Mouse (Mus musculus): ENCODE measurements around the gene Lmf1. TPM values are rescaled to one million over a fixed set of nuclear protein-coding genes. Genes with fewer than 3 reads are reported as not detected.

Gene Lmf1
- polyA plus RNA-seq, 1 experiment: 36.3 TPM

- Histone ChIP-seq H3ac (ENCODE audit: control insufficient read depth, insufficient read length) (no peak overlapping the region), H3K4me2 (ENCODE audit: low read depth) (no peak overlapping the region), H3K27me3 (ENCODE audit: control insufficient read depth, insufficient read depth, insufficient read length) (no peaks in the 10 kb centered on the region), H3K4me3 (no peak overlapping the region), H3K36me3 (ENCODE audit: control insufficient read depth, insufficient read depth) (no peaks in the 10 kb centered on the region), H3K79me2 (ENCODE audit: control insufficient read depth, insufficient read depth) (no peaks in the 10 kb centered on the region)
- TF ChIP-seq MYOD1 (IDR thresholded peaks at IDR 0.05; ENCODE audit: control insufficient read depth in 1 of 3, insufficient read length in 2 of 3, low read depth in 2 of 3) (no peak), USF1 (IDR thresholded peaks at IDR 0.05; ENCODE audit: low read depth) (no peak)
Measured at GRCm38 (mm10) chr17:25638442-25638841, 59.6 kb downstream of the Lmf1 start.

GRCm38 (mm10) chr17:25640956-25641355 is 62.1 kb downstream of the Lmf1 start:
- no peaks in the 10 kb centered on the region for H3K79me2 ChIP-seq (ENCODE audit: control insufficient read depth, insufficient read depth)
- H3K4me2 ChIP-seq (ENCODE audit: low read depth): no peak overlapping the region
- H3K4me3 ChIP-seq: no peak overlapping the region
- H3K27me3 ChIP-seq (ENCODE audit: control insufficient read depth, insufficient read depth, insufficient read length): no peaks in the 10 kb centered on the region
- TF ChIP-seq CEBPB (IDR thresholded peaks at IDR 0.05; ENCODE audit: insufficient read depth, poor library complexity, severe bottlenecking): no peak
- TF ChIP-seq POLR2A (IDR thresholded peaks at IDR 0.05; ENCODE audit: insufficient read length, low read depth): no peak
- TF ChIP-seq TCF3 (IDR thresholded peaks at IDR 0.05; ENCODE audit: insufficient read length, low read depth): no peak
- TF ChIP-seq POLR2AphosphoS2 (IDR thresholded peaks at IDR 0.05; ENCODE audit: insufficient read length, low read depth): no peak
- no peak for TF ChIP-seq USF1 (IDR thresholded peaks at IDR 0.05; ENCODE audit: low read depth)
- no peak for TF ChIP-seq MAX (IDR thresholded peaks at IDR 0.05; ENCODE audit: low read depth)
- TF ChIP-seq MYOG (IDR thresholded peaks at IDR 0.05; ENCODE audit: control insufficient read depth in 1 of 3, insufficient read depth in 1 of 3, insufficient read length in 2 of 3, low read depth in 2 of 3): no peak
- TF ChIP-seq SRF (IDR thresholded peaks at IDR 0.05; ENCODE audit: control insufficient read depth, insufficient read length, low read depth): no peak
- TF ChIP-seq REST (IDR thresholded peaks at IDR 0.05; ENCODE audit: insufficient read depth, insufficient read length): no peak
- no peak for TF ChIP-seq TCF12 (IDR thresholded peaks at IDR 0.05; ENCODE audit: insufficient read depth, poor library complexity, severe bottlenecking)
- TF ChIP-seq MYOD1 (IDR thresholded peaks at IDR 0.05; ENCODE audit: control insufficient read depth in 1 of 3, insufficient read length in 2 of 3, low read depth in 2 of 3): no peak
- TF ChIP-seq E2F4 (IDR thresholded peaks at IDR 0.05; ENCODE audit: insufficient read depth): no peak
- no peaks in the 10 kb centered on the region for H3K36me3 ChIP-seq (ENCODE audit: control insufficient read depth, insufficient read depth)
- no peak overlapping the region for H3ac ChIP-seq (ENCODE audit: control insufficient read depth, insufficient read length)

DNA sequence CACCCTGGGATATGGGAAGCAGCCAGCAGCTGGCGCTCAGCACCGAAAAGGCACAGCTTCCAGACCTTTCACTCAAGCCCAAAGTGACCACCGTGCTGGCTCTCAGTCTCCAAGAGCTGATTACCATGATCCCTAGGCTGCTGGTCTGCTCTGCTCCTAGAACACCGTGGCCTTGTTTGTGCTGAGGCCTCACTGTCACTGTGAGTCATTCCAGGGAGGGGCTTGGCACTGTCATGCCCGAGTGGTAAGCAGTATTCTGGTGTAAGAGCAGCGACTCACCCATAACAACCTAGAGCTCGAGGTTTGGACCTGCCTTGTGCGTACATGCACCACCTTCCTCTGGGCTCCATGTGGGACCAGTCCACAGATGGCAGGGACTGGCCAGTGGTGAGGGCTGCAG is 63.1 kb downstream of the Lmf1 start:
- Histone ChIP-seq H3K4me2 (ENCODE audit: low read depth) (no peak overlapping the region), H3K79me2 (ENCODE audit: control insufficient read depth, insufficient read depth) (no peaks in the 10 kb centered on the region), H3ac (ENCODE audit: control insufficient read depth, insufficient read length) (no peak overlapping the region), H3K27me3 (ENCODE audit: control insufficient read depth, insufficient read depth, insufficient read length) (no peaks in the 10 kb centered on the region), H3K36me3 (ENCODE audit: control insufficient read depth, insufficient read depth) (no peaks in the 10 kb centered on the region), H3K4me3 (no peak overlapping the region)
- TF ChIP-seq TCF3 (IDR thresholded peaks at IDR 0.05; ENCODE audit: insufficient read length, low read depth) (no peak), MYOG (IDR thresholded peaks at IDR 0.05; ENCODE audit: control insufficient read depth in 1 of 3, insufficient read depth in 1 of 3, insufficient read length in 2 of 3, low read depth in 2 of 3) (no peak), MYOD1 (IDR thresholded peaks at IDR 0.05; ENCODE audit: control insufficient read depth in 1 of 3, insufficient read length in 2 of 3, low read depth in 2 of 3) (no peak), E2F4 (IDR thresholded peaks at IDR 0.05; ENCODE audit: insufficient read depth) (no peak), REST (IDR thresholded peaks at IDR 0.05; ENCODE audit: insufficient read depth, insufficient read length) (no peak), TCF12 (IDR thresholded peaks at IDR 0.05; ENCODE audit: insufficient read depth, poor library complexity, severe bottlenecking) (no peak), USF1 (IDR thresholded peaks at IDR 0.05; ENCODE audit: low read depth) (no peak), CEBPB (IDR thresholded peaks at IDR 0.05; ENCODE audit: insufficient read depth, poor library complexity, severe bottlenecking) (no peak)

DNA sequence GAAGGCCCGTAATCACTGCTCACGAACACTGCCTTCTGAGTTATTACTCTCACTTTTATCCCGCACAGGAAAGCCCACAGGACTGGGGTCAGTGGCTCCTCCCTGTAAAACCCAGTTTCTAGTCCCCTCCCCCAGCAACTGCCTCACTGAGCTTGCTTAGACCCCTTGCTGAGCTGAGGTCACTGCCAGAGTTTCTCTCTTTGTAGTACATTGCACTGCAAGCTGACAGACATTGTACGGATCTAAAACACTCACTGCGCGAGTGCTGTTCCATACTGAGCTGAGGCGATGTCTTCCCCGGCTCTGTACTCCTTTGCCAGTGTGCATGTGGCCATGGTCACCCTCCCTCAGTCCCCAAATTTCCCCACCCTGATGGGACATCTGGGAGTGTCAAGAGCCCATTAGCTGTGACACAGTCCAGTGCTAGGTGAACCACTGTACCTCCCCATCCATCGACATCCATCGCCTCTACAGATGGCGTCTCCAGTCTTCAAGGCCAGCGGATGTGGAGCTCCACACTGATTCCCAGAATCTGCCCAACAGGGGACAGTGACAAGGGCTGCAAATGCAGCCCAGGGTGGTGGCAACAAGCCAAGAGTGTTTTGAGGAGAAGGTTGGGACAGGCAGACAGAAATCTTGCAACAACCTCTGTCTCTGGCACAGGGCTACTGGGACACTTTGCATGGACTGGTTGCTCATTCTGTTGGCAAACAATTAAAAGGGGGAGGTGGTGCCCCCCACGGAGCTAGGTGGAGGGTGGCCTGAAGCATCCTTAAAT is 64.8 kb downstream of the Lmf1 start:
- Histone ChIP-seq H3K4me2 (ENCODE audit: low read depth) (no peak overlapping the region), H3K79me2 (ENCODE audit: control insufficient read depth, insufficient read depth) (no peaks in the 10 kb centered on the region), H3K4me3 (no peak overlapping the region), H3K27me3 (ENCODE audit: control insufficient read depth, insufficient read depth, insufficient read length) (no peaks in the 10 kb centered on the region), H3ac (ENCODE audit: control insufficient read depth, insufficient read length) (no peak overlapping the region), H3K36me3 (ENCODE audit: control insufficient read depth, insufficient read depth) (no peaks in the 10 kb centered on the region)
- TF ChIP-seq E2F4 (IDR thresholded peaks at IDR 0.05; ENCODE audit: insufficient read depth) (no peak), POLR2AphosphoS2 (IDR thresholded peaks at IDR 0.05; ENCODE audit: insufficient read length, low read depth) (no peak), SRF (IDR thresholded peaks at IDR 0.05; ENCODE audit: control insufficient read depth, insufficient read length, low read depth) (no peak), TCF3 (IDR thresholded peaks at IDR 0.05; ENCODE audit: insufficient read length, low read depth) (no peak), MYOD1 (IDR thresholded peaks at IDR 0.05; ENCODE audit: control insufficient read depth in 1 of 3, insufficient read length in 2 of 3, low read depth in 2 of 3) (no peak), CEBPB (IDR thresholded peaks at IDR 0.05; ENCODE audit: insufficient read depth, poor library complexity, severe bottlenecking) (no peak), POLR2A (IDR thresholded peaks at IDR 0.05; ENCODE audit: insufficient read length, low read depth) (no peak), MYOG (IDR thresholded peaks at IDR 0.05; ENCODE audit: control insufficient read depth in 1 of 3, insufficient read depth in 1 of 3, insufficient read length in 2 of 3, low read depth in 2 of 3) (no peak), USF1 (IDR thresholded peaks at IDR 0.05; ENCODE audit: low read depth) (no peak), TCF12 (IDR thresholded peaks at IDR 0.05; ENCODE audit: insufficient read depth, poor library complexity, severe bottlenecking) (no peak), REST (IDR thresholded peaks at IDR 0.05; ENCODE audit: insufficient read depth, insufficient read length) (no peak)

GRCm38 (mm10) chr17:25644761-25645160 is 65.9 kb downstream of the Lmf1 start:
- Histone ChIP-seq H3ac (ENCODE audit: control insufficient read depth, insufficient read length) (no peak overlapping the region), H3K36me3 (ENCODE audit: control insufficient read depth, insufficient read depth) (no peaks in the 10 kb centered on the region), H3K79me2 (ENCODE audit: control insufficient read depth, insufficient read depth) (no peaks in the 10 kb centered on the region), H3K4me2 (ENCODE audit: low read depth) (no peak overlapping the region), H3K27me3 (ENCODE audit: control insufficient read depth, insufficient read depth, insufficient read length) (no peaks in the 10 kb centered on the region), H3K4me3 (no peak overlapping the region)
- TF ChIP-seq POLR2A (IDR thresholded peaks at IDR 0.05; ENCODE audit: insufficient read length, low read depth) (no peak), MAX (IDR thresholded peaks at IDR 0.05; ENCODE audit: low read depth) (no peak), MYOD1 (IDR thresholded peaks at IDR 0.05; ENCODE audit: control insufficient read depth in 1 of 3, insufficient read length in 2 of 3, low read depth in 2 of 3) (no peak), REST (IDR thresholded peaks at IDR 0.05; ENCODE audit: insufficient read depth, insufficient read length) (no peak), TCF3 (IDR thresholded peaks at IDR 0.05; ENCODE audit: insufficient read length, low read depth) (no peak), TCF12 (IDR thresholded peaks at IDR 0.05; ENCODE audit: insufficient read depth, poor library complexity, severe bottlenecking) (no peak), SRF (IDR thresholded peaks at IDR 0.05; ENCODE audit: control insufficient read depth, insufficient read length, low read depth) (no peak), USF1 (IDR thresholded peaks at IDR 0.05; ENCODE audit: low read depth) (no peak), CEBPB (IDR thresholded peaks at IDR 0.05; ENCODE audit: insufficient read depth, poor library complexity, severe bottlenecking) (no peak), POLR2AphosphoS2 (IDR thresholded peaks at IDR 0.05; ENCODE audit: insufficient read length, low read depth) (no peak), E2F4 (IDR thresholded peaks at IDR 0.05; ENCODE audit: insufficient read depth) (no peak), MYOG (IDR thresholded peaks at IDR 0.05; ENCODE audit: control insufficient read depth in 1 of 3, insufficient read depth in 1 of 3, insufficient read length in 2 of 3, low read depth in 2 of 3) (no peak)
